Mouse (Mus musculus) leukemia stem cell, adult 10-12 weeks (primary cell): ENCODE data around the gene Lamp5. TPM values are rescaled to one million over a fixed set of nuclear protein-coding genes. Genes with fewer than 3 reads are reported as not detected.

Experiments used
- polyA plus RNA-seq: library from polyadenylated mRNA; stranded (reverse); fragments of >175 nt; gene quantifications from 2 replicates; pipeline ENCODE4 v1.2.3, GENCODE M21; 2012; ENCODE audit warnings: low replicate concordance

The Lamp5 gene
- polyA plus RNA-seq: not detected in 2 replicates

DNA sequence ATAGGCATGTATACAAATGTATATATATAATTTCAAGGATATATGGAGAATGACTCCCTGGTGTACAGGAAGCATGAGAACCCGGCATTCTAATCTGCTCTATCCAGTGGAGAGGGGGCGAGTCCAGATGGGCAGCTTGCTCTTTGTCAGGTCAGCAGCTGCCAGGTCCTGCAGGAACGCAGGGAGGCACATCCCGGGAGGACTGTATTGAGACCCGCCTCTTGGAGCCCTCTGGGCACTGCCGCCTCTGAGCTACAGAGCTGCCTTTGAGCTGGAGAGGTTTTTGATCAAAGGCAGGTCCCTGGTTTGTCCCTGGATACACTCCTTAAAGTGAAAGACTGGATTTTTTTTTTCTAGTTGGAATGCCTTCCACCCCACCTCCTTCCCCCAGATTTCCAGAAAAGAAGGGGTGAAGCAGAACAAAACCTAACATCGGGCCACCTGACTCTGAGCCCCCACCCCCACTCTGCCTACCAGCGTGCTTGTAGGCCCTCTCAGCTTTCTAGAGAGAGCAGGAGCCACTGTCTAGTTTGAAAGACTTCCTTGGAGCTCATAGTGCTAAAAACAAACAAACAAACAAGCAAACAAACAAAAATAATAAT, at the start of gene Lamp5:
Gene Lamp5 (plus strand): TSS at position 552 of the 602 bp plus-strand sequence.

